Mouse (Mus musculus): ENCODE data around the gene Eef1g. TPM values are rescaled to one million over a fixed set of nuclear protein-coding genes. Genes with fewer than 3 reads are reported as not detected.

Eef1g gene
- polyA plus RNA-seq, 1 experiment from 2014 or later, result 419 TPM

DNA sequence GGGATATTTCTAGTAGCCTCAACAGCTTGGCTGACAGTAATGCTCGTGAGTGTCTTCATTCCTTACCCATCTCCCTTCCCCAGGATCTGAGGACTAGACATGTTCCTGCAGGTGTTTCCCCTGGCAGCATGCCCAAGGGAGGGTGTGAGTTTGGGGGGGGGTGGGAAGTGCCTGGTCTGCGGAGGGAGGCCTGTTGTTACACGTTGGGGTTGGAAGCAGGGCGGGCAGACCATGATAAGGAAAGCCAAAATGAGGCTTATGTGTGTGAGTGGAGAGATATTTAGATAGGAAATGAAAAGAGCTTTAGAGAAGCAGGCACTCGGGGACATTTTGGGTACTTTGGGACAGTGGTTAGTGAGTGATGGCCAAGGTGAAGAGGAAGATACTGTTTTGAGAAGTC is 22.8 kb upstream of the Eef1g start:
- in situ Hi-C loops (cut with MboI; ENCODE audit: low pct_unique_long_range_greater_than_20kb), result no loop called here
- ATAC-seq (no peak), DNase-seq (ENCODE audit: low read depth, low spot score) (no peak)
- CTCF ChIA-PET, result interaction anchor here (1.0 kb wide), 1 partner anchor 9 kb away, joined by 3 read pairs; no protein-coding TSS in a partner anchor
- TF ChIP-seq CTCF (IDR thresholded peaks at IDR 0.05), result no peak
- no peaks in the 10 kb centered on the region for H3K27me3 ChIP-seq
- POLR2A ChIA-PET, result interaction anchor here (0.6 to 1.0 kb wide), 4 partner anchors 18 to 1028 kb away, joined by 3 to 5 read pairs (median 4); no protein-coding TSS in a partner anchor

DNA sequence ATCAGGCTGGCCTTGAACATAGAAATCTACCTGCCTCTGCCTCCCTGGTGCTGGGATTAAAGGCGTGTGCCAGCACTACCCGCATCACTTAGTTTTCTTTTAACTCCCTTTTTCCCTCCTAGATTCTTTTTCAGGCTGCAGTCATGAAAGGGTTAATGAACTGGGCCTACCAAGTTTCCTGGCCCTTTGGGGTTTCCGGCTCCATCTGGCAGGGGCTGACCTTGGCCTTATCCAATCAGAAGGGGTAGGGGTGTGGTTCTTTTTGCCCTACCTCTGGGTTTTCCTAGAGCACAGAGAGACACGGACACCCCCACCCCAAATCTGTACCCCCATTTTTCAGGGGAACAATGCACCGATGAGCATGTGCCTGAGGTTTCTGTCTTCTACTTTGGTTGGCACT is 22.1 kb upstream of the Eef1g start:
- POLR2A ChIA-PET, result interaction anchor here (0.6 kb wide), 1 partner anchor 51 kb away, joined by 4 read pairs; no protein-coding TSS in a partner anchor

DNA sequence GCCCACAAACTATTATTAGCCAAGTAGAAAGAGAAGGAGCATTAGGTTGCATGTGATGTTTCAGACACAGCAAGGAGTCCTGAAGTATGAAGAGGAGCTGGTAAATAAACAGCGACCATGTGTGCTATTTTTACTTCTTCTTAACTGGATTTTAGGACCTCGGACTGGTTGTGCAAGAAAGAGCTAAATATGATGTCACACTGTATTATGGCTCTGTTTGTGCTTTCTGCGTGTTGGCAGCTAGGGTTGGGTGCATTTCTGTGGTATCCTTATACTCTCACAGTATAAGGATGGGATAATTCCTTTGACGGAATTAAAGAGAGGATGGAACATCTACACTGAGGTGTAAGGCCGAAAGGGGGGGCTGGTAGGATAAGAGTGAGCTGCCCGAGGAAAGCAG is 21.6 kb upstream of the Eef1g start:
- no peak for TF ChIP-seq CTCF (IDR thresholded peaks at IDR 0.05)
- in situ Hi-C loops (cut with MboI; ENCODE audit: low pct_unique_long_range_greater_than_20kb), result no loop called here
- ChIA-PET CTCF (interaction anchor here (0.9 to 1.6 kb wide), 2 partner anchors 32 to 51 kb away, joined by 3 read pairs; no protein-coding TSS in a partner anchor), POLR2A (interaction anchor here (0.6 to 0.7 kb wide), 2 partner anchors 51 to 121 kb away, joined by 3 to 4 read pairs; no protein-coding TSS in a partner anchor)
- H3K27me3 ChIP-seq, result no peaks in the 10 kb centered on the region
- DNase-seq (ENCODE audit: low read depth, low spot score), result no peak
- no peak for ATAC-seq

More for the DNA sequence above, 22.1 kb upstream of the Eef1g start:
- DNase-seq (ENCODE audit: low read depth, low spot score) (no peak), ATAC-seq (no peak)
- in situ Hi-C loops (cut with MboI; ENCODE audit: low pct_unique_long_range_greater_than_20kb), result no loop called here
- CTCF ChIA-PET, result interaction anchor here (0.9 to 1.6 kb wide), 2 partner anchors 33 to 50 kb away, joined by 3 read pairs; no protein-coding TSS in a partner anchor
- no peak for TF ChIP-seq CTCF (IDR thresholded peaks at IDR 0.05)
- H3K27me3 ChIP-seq, result no peaks in the 10 kb centered on the region

DNA sequence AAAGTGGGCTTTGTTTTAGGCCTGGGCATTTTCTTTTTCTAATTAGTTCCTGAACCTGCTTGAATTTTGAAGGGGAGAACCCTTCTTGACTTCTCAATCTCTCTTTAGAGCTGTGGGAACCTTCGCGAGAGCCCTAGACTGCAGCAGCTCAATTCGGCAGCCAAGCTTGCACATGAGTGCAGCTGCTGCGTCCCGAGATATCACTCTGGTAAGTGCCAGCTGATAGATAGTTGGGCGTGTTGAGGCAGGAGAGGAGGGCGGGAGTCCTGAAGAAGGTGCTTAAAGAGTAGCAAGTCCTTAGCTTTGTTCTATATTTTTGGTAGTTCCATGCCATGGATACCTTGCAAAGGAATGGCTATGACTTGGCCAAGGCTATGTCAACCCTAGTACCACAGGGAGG is 19.9 kb upstream of the Eef1g start:
- POLR2A ChIA-PET, result interaction anchor here (0.6 to 0.7 kb wide), 2 partner anchors 66 to 189 kb away, joined by 3 read pairs; no protein-coding TSS in a partner anchor
- CTCF ChIA-PET, result no interaction called here
- in situ Hi-C loops (cut with MboI; ENCODE audit: low pct_unique_long_range_greater_than_20kb), result no loop called here
- H3K27me3 ChIP-seq, result no peaks in the 10 kb centered on the region
- TF ChIP-seq CTCF (IDR thresholded peaks at IDR 0.05), result no peak
- DNase-seq (ENCODE audit: low read depth, low spot score) (no peak), ATAC-seq (no peak)

DNA sequence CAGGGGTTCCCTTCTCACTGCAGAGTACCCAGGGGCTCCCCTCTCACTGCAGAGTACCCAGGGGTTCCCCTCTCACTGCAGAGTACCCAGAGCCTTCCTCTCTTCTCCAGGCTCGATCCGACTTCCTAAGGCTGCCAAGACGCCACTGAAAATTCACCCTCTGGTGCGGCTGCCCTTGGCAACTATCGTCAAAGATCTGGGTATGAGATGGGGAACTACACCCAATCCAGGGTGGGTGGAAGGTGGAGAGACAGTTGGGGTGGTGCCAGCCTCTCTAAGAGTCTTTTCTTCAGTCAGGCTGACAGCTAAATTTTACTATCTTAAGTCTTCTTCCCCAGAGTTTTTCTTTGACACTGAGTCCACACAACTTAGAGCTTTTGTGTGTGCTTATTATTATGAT is 16.7 kb upstream of the Eef1g start:
- ATAC-seq, result no peak
- no peaks in the 10 kb centered on the region for H3K27me3 ChIP-seq

DNA sequence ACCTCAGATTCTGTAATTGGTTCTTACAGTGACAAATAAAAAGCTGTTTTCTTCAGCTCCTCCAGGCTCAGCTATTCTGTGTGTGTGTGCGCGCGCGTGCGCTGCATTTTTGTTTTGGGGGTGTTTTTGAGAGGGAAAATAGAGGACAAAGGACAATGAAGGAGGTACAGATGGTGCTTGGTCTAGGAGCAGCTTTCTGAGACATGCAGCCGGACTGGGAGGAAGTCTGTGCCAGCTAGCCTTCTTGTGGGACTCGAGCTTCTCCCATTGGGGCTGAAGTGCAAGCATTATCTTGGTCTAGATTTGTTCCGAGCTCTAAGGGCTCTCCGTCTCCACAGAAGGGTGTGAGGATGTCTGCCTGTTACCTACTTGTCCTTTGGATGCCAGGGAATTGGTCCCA is 14.6 kb upstream of the Eef1g start:
- CTCF ChIA-PET, result interaction anchor here (1.0 to 1.4 kb wide), 6 partner anchors 9 to 144 kb away, joined by 3 to 4 read pairs (median 3); no protein-coding TSS in a partner anchor
- no peaks in the 10 kb centered on the region for H3K27me3 ChIP-seq
- POLR2A ChIA-PET, result interaction anchor here (0.6 to 1.3 kb wide), 4 partner anchors 11 to 74 kb away, joined by 3 to 4 read pairs (median 4); no protein-coding TSS in a partner anchor
- no peak for ATAC-seq
- in situ Hi-C loops (cut with MboI; ENCODE audit: low pct_unique_long_range_greater_than_20kb), result no loop called here
- TF ChIP-seq CTCF (IDR thresholded peaks at IDR 0.05), result no peak
- no peak for DNase-seq (ENCODE audit: low read depth, low spot score)

More for the DNA sequence above, 16.7 kb upstream of the Eef1g start:
- DNase-seq (ENCODE audit: low read depth, low spot score), result no peak
- no peak for TF ChIP-seq CTCF (IDR thresholded peaks at IDR 0.05)
- POLR2A ChIA-PET, result interaction anchor here (1.1 to 1.5 kb wide), 2 partner anchors 8 to 61 kb away, joined by 5 to 6 read pairs; partner anchors contain the start of gene Mta2
- CTCF ChIA-PET, result interaction anchor here (1.1 kb wide), 1 partner anchor 11 kb away, joined by 4 read pairs; no protein-coding TSS in a partner anchor
- in situ Hi-C loops (cut with MboI; ENCODE audit: low pct_unique_long_range_greater_than_20kb), result no loop called here

GRCm38 (mm10) chr19:8953135-8954039 is 13.5 kb upstream of the Eef1g start, which contains the start of gene Tut1:
Gene Tut1 (plus strand): TSS chr19:8953847.
- ATAC-seq (peak; percentile 96), DNase-seq (ENCODE audit: low read depth, low spot score) (peak; percentile 94)
- no peak for TF ChIP-seq CTCF (IDR thresholded peaks at IDR 0.05)
- in situ Hi-C loops (cut with MboI; ENCODE audit: low pct_unique_long_range_greater_than_20kb), result no loop called here
- H3K27me3 ChIP-seq, result no peaks in the 10 kb centered on the region
- POLR2A ChIA-PET, result interaction anchor here (0.6 to 1.3 kb wide), 6 partner anchors 10 to 75 kb away, joined by 3 to 4 read pairs (median 3); partner anchors contain the start of gene B3gat3
- CTCF ChIA-PET, result interaction anchor here (0.8 to 1.5 kb wide), 9 partner anchors 8 to 145 kb away, joined by 3 to 5 read pairs (median 3); partner anchors contain the start of gene Mta2

DNA sequence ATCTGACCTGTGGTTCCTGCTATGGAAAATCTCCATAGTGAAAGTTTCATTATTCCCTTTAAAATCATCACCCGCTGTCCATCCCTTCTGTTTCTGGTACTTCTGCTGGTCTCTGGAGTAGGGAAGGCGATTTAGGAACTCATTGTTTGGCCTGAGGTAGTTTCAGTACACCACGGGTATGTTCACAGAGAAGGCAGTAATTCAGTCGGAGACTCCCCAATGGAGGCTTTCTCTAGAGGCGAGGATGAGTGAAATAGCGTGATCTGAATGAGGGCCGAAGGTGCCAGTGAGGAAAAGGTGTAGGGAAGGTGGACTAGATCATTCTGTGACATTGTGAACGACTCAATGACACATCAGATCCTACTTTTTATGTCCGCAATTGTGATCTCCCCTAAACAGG is 12.7 kb upstream of the Eef1g start:
- in situ Hi-C loops (cut with MboI; ENCODE audit: low pct_unique_long_range_greater_than_20kb), result no loop called here
- TF ChIP-seq CTCF (IDR thresholded peaks at IDR 0.05), result no peak
- ChIA-PET POLR2A (no interaction called here), CTCF (interaction anchor here (1.2 kb wide), 1 partner anchor 105 kb away, joined by 3 read pairs; no protein-coding TSS in a partner anchor)
- DNase-seq (ENCODE audit: low read depth, low spot score) (no peak), ATAC-seq (no peak)
- H3K27me3 ChIP-seq, result no peaks in the 10 kb centered on the region

GRCm38 (mm10) chr19:8962256-8962655 is 4.6 kb upstream of the Eef1g start:
- TF ChIP-seq CTCF (IDR thresholded peaks at IDR 0.05), result no peak
- in situ Hi-C loops (cut with MboI; ENCODE audit: low pct_unique_long_range_greater_than_20kb), result no loop called here
- no peaks in the 10 kb centered on the region for H3K27me3 ChIP-seq
- no peak for DNase-seq (ENCODE audit: low read depth, low spot score)
- POLR2A ChIA-PET, result interaction anchor here (1.1 to 1.3 kb wide), 2 partner anchors 9 to 19 kb away, joined by 3 to 4 read pairs; no protein-coding TSS in a partner anchor
- ATAC-seq, result no peak
- CTCF ChIA-PET, result interaction anchor here (1.2 kb wide), 1 partner anchor 120 kb away, joined by 3 read pairs; no protein-coding TSS in a partner anchor

GRCm38 (mm10) chr19:8965075-8965474 is 1.8 kb upstream of the Eef1g start:
- H3K27me3 ChIP-seq, result no peaks in the 10 kb centered on the region
- in situ Hi-C loops (cut with MboI; ENCODE audit: low pct_unique_long_range_greater_than_20kb), result no loop called here
- DNase-seq (ENCODE audit: low read depth, low spot score), result no peak
- TF ChIP-seq CTCF (IDR thresholded peaks at IDR 0.05), result no peak
- CTCF ChIA-PET, result interaction anchor here (0.6 kb wide), 1 partner anchor 11 kb away, joined by 3 read pairs; no protein-coding TSS in a partner anchor
- no peak for ATAC-seq
- POLR2A ChIA-PET, result interaction anchor here (1.5 to 2.3 kb wide), 3 partner anchors 9 to 46 kb away, joined by 4 to 15 read pairs (median 5); no protein-coding TSS in a partner anchor
